Mouse (Mus musculus) spleen, adult 2 months (tissue): ENCODE data around the gene Rpl37.

Experiments
- CTCF ChIP-seq: fragments of 200-500 bp; IDR thresholded peaks from 2 replicates; pipeline ENCODE4 v1.5.1; 2011; ENCODE audit warnings: mild to moderate bottlenecking, inconsistent platforms; ENCODE audit not compliant: insufficient read depth, insufficient read length, insufficient replicate concordance; ENCODE audit errors: extremely low read depth
- POLR2A ChIP-seq: fragments of 200-500 bp; IDR thresholded peaks from 2 replicates; pipeline ENCODE4 v1.6.1; 2011; ENCODE audit warnings: low read depth, low read length, inconsistent platforms

DNA sequence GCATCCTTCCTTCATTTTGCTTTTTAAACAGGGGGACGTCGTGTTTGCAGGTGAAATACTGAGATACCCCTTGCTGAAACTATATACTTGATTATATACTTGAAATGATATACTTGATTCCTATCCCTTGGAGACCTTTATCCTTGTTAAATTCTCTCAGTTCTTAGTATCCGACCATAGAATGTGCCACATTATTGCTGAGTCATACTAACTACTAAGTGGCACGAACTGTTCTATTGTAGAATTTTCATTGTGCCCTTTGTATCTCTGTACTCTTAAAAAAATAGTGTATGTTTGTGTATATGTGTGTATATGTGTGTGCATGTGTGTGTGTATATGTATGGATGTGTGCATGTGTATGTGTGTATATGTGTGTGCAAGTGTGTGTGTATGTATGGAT is 39.9 kb downstream of the Rpl37 start:
- TF ChIP-seq CTCF (no peak), POLR2A (no peak)
